Mouse (Mus musculus) adipose tissue, adult 10 weeks (tissue): ENCODE data around the gene Gm18336. TPM values are rescaled to one million over a fixed set of nuclear protein-coding genes. Genes with fewer than 3 reads are reported as not detected.

Experiments
- polyA plus RNA-seq: library from polyadenylated mRNA; stranded (reverse); fragments of 350-450 nt; fragmentation: Illumina TruSeq; extraction: RNeasy Lipid Tissue Mini Kit (QIAGEN cat#74804); gene quantifications from one replicate; pipeline ENCODE4 v1.2.3, GENCODE M21; 2014; ENCODE audit warnings: low read depth, low replicate concordance

Gm18336 gene
- not detected for polyA plus RNA-seq

DNA sequence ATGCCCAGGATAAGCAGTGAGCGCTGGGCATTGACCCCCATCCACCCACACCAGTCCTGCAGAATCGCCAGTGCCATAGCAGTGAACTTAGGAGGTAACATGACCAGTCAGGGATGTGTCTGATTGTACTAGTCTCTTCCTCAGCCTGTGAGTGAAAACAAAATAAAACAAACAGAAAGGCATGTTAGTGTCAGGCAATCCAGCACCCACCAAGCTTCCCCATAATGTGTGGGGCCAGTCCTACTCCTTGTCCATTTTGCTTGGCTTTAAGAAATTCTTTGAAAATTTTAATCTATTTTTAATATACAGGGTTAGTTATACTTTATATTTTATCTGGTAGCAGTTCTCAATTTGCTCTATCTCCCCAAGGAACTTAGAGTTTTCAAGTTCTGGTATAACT is at the start of gene Gm18336:
Gene Gm18336 (minus strand): TSS at position 101 of the 400 bp plus-strand sequence.

DNA sequence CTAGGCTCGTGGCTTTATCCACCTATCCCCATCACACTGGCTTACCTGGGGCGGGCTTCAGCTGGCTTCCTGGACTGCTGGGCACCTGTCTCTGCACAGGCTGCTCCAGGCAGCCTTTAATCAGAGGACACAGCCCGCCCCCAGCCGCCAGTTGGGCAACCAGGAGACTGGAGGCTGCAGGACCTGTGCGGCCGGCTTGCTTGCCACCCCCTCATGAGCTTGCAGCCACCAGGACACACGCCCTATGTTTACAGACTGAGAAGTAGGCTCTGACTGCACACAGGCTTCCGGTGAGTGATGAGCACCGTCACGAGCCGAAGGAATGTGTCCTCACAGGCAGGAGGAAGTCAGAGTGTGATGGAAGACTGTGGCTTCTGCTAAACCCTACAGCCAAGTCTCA is 36.7 kb upstream of the Gm18336 start, which contains the start of gene Trex2:
Gene Trex2 (minus strand): TSS at position 93 of the 400 bp plus-strand sequence.

GRCm38 (mm10) chrX:73410880-73411517 is 12.5 kb upstream of the Gm18336 start, which contains the start of gene Zfp92:
Gene Zfp92, plus strand, starts transcription at chrX:73411096.

Other genes starting within 250 kb of the Gm18336 start
- 0.25 TPM for gene Xlr5b, start 249.9 kb downstream of the Gm18336 start, polyA plus RNA-seq
- 2.2 TPM for gene DXBay18, start 249.3 kb downstream of the Gm18336 start, polyA plus RNA-seq
- not detected for gene Spin2d, start 221.7 kb downstream of the Gm18336 start, polyA plus RNA-seq
- gene Xlr3b, start 206.5 kb downstream of the Gm18336 start, polyA plus RNA-seq = 4.5 TPM
- gene Xlr4b, start 184.4 kb downstream of the Gm18336 start, polyA plus RNA-seq = 3.8 TPM
- 7.4 TPM for gene F8a, start 170.4 kb downstream of the Gm18336 start, polyA plus RNA-seq
- 3.9 TPM for gene Xlr4c, start 155.6 kb downstream of the Gm18336 start, polyA plus RNA-seq
- 0.68 TPM for gene Xlr3c, start 133.3 kb downstream of the Gm18336 start, polyA plus RNA-seq
- gene Xlr5a, start 105.8 kb downstream of the Gm18336 start, polyA plus RNA-seq = not detected
- gene Xlr5c, start 105.8 kb downstream of the Gm18336 start, polyA plus RNA-seq = not detected
- not detected for gene Gm45015, start 61.9 kb downstream of the Gm18336 start, polyA plus RNA-seq
- gene Zfp275, start 56.1 kb downstream of the Gm18336 start, polyA plus RNA-seq = 18.0 TPM
- 0.10 TPM for gene Zfp92, start 12.4 kb upstream of the Gm18336 start, polyA plus RNA-seq
- 2.0 TPM for gene Trex2, start 36.6 kb upstream of the Gm18336 start, polyA plus RNA-seq
- 19.9 TPM for gene Haus7, start 60.3 kb upstream of the Gm18336 start, polyA plus RNA-seq
- gene Bgn, start 84.9 kb upstream of the Gm18336 start, polyA plus RNA-seq = 271 TPM
- gene Atp2b3, start 104.3 kb upstream of the Gm18336 start, polyA plus RNA-seq = 54.7 TPM
- 0.88 TPM for gene Dusp9, start 240.7 kb upstream of the Gm18336 start, polyA plus RNA-seq